Mouse (Mus musculus): ENCODE measurements around the gene Macf1. TPM values are rescaled to one million over a fixed set of nuclear protein-coding genes. Genes with fewer than 3 reads are reported as not detected.
A peak's percentile ranks its signal among the peaks of the same experiment; 100 is the strongest.

Macf1 gene
- polyA plus RNA-seq, 2 experiments, result 79.8 to 103 TPM

DNA sequence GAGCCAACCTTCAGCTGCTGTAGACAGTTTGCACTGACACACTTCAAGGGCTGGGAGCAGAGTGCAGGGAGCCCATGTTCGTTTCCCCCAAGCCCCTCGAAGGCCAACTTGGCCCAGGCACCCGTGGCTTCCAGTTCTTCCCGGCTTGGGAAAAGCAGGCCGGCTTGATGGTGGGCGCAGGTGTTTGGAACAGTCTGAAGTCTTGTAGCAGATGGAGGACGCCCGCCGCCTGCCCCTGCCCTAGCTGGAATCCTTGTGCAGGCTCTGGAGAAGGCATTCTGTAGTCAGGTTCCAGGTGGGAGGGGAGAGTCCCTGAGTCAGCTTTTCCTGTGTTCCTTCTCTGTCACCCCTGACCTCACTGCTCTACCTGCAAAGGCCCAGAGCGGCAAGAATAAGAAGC lies 377.2 kb downstream of the Macf1 start:
- TF ChIP-seq POLR2A (IDR thresholded peaks at IDR 0.05; ENCODE audit: borderline replicate concordance, extremely low read depth, insufficient read depth, insufficient read length), result no peak
- Histone ChIP-seq H3K4me3 (replicated peaks; ENCODE audit: low read length) (no peak overlapping the region), H3K9ac (ENCODE audit: low read depth, low read length, severe bottlenecking) (no peak overlapping the region), H3K27me3 (ENCODE audit: control insufficient read depth, insufficient read depth, low read length) (no peaks in the 10 kb centered on the region), H3K4me2 (replicated peaks; ENCODE audit: low read depth, low read length, severe bottlenecking) (no peak overlapping the region), H3K4me1 (ENCODE audit: control insufficient read depth, insufficient read depth, low read length) (no peaks in the 10 kb centered on the region), H3K36me3 (ENCODE audit: control insufficient read depth, insufficient read depth, low read length) (peaks cover 21% of the 10 kb centered on the region), H3K9me3 (ENCODE audit: control insufficient read depth, low read length) (no peaks in the 10 kb centered on the region), H3K27ac (replicated peaks; ENCODE audit: low read depth, low read length) (no peak overlapping the region)
- 68% methylated on average over 10 of the region's 10 CpGs for WGBS
- DNase-seq (ENCODE audit: low spot score), result no peak
- ATAC-seq (ENCODE audit: low FRiP score, low read depth), result no peak

DNA sequence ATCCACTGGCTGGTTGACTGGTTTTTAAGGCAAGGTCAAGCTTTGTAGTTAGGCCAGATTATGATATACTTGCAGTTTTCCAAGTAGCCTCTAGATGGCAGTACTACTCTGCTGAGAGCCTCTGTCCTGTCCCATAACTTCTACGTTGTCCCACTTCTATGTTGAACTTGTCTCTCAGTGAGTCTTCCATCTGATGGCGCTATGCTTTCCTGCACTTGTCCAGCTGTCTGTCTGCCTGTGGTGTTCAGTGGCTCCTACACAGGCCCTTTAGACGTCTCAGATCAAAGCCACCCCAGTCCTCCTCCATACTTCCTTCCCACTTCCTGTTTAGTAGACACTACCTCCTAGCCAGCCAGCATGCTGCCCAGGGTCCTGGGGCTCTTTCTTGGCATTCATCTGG lies 378.4 kb downstream of the Macf1 start:
- Histone ChIP-seq H3K4me2 (replicated peaks; ENCODE audit: low read depth, low read length, severe bottlenecking) (no peak overlapping the region), H3K36me3 (ENCODE audit: control insufficient read depth, insufficient read depth, low read length) (peaks cover 26% of the 10 kb centered on the region), H3K4me3 (replicated peaks; ENCODE audit: low read length) (no peak overlapping the region), H3K27ac (replicated peaks; ENCODE audit: low read depth, low read length) (no peak overlapping the region), H3K9me3 (ENCODE audit: control insufficient read depth, low read length) (no peaks in the 10 kb centered on the region), H3K9ac (ENCODE audit: low read depth, low read length, severe bottlenecking) (no peak overlapping the region), H3K27me3 (ENCODE audit: control insufficient read depth, insufficient read depth, low read length) (no peaks in the 10 kb centered on the region), H3K4me1 (ENCODE audit: control insufficient read depth, insufficient read depth, low read length) (no peaks in the 10 kb centered on the region)
- ATAC-seq (ENCODE audit: low FRiP score, low read depth) (peak; percentile 62), DNase-seq (ENCODE audit: low spot score) (peak; percentile 78)
- 23% methylated on average over 3 of the region's 3 CpGs for WGBS
- no peak for TF ChIP-seq POLR2A (IDR thresholded peaks at IDR 0.05; ENCODE audit: borderline replicate concordance, extremely low read depth, insufficient read depth, insufficient read length)

Small RNA genes lying within 50 kb of the gene (microRNA-seq; reads per million reads assigned to microRNA genes)
- gene Mir6398, result not detected

Other genes starting within 250 kb of the Macf1 start
- gene Ndufs5, start 33.8 kb upstream of the Macf1 start, polyA plus RNA-seq (2012; rRNA removed), result 119 and 253 TPM in 2 replicates
- 344 and 353 TPM in 2 replicates for gene Ndufs5, start 33.8 kb upstream of the Macf1 start, polyA plus RNA-seq (2014; fragmentation: Nextera tagmentation; extraction: Ambion mirVana)
- gene Akirin1, start 66.0 kb upstream of the Macf1 start, polyA plus RNA-seq (2012; rRNA removed), result 39.5 and 42.4 TPM in 2 replicates
- 55.5 and 60.1 TPM in 2 replicates for gene Akirin1, start 66.0 kb upstream of the Macf1 start, polyA plus RNA-seq (2014; fragmentation: Nextera tagmentation; extraction: Ambion mirVana)
- 4.8 and 4.9 TPM in 2 replicates for gene Rhbdl2, start 103.5 kb upstream of the Macf1 start, polyA plus RNA-seq (2012; rRNA removed)
- 3.5 and 4.1 TPM in 2 replicates for gene Rhbdl2, start 103.5 kb upstream of the Macf1 start, polyA plus RNA-seq (2014; fragmentation: Nextera tagmentation; extraction: Ambion mirVana)
- 0.08 TPM in 2 replicates for gene 4933427I04Rik, start 175.3 kb upstream of the Macf1 start, polyA plus RNA-seq (2012; rRNA removed)
- 0.14 and 0.15 TPM in 2 replicates for gene 4933427I04Rik, start 175.3 kb upstream of the Macf1 start, polyA plus RNA-seq (2014; fragmentation: Nextera tagmentation; extraction: Ambion mirVana)
- 24.2 and 30.7 TPM in 2 replicates for gene Mycbp, start 220.5 kb upstream of the Macf1 start, polyA plus RNA-seq (2012; rRNA removed)
- gene Mycbp, start 220.5 kb upstream of the Macf1 start, polyA plus RNA-seq (2014; fragmentation: Nextera tagmentation; extraction: Ambion mirVana), result 59.8 and 65.2 TPM in 2 replicates
- 61.0 and 61.1 TPM in 2 replicates for gene Rragc, start 233.1 kb upstream of the Macf1 start, polyA plus RNA-seq (2012; rRNA removed)
- 60.3 and 61.2 TPM in 2 replicates for gene Rragc, start 233.1 kb upstream of the Macf1 start, polyA plus RNA-seq (2014; fragmentation: Nextera tagmentation; extraction: Ambion mirVana)
- gene 4930535I16Rik, start 233.7 kb upstream of the Macf1 start, polyA plus RNA-seq (2012; rRNA removed), result not detected in 2 replicates
- not detected in 2 replicates for gene 4930535I16Rik, start 233.7 kb upstream of the Macf1 start, polyA plus RNA-seq (2014; fragmentation: Nextera tagmentation; extraction: Ambion mirVana)

All from limb, embryonic 14.5 days (tissue).